Mouse (Mus musculus): ENCODE measurements around the gene Tceal7.

Gene Tceal7

GRCm38 (mm10) chrX:136249671-136250070, 35.1 kb downstream of the Tceal7 start:
- DNase-seq: no peak

- no peak for DNase-seq
Observed at GRCm38 (mm10) chrX:136252023-136252729, 37.6 kb downstream of the Tceal7 start.

- DNase-seq: no peak
Observed at GRCm38 (mm10) chrX:136267720-136268119, 53.1 kb downstream of the Tceal7 start.

GRCm38 (mm10) chrX:136268173-136268572, 53.6 kb downstream of the Tceal7 start:
- no peak for DNase-seq

- peak; percentile 61 for DNase-seq
Observed at GRCm38 (mm10) chrX:136269743-136270392, 55.3 kb downstream of the Tceal7 start, which contains the start of gene Bex3. Bex3 (plus strand) TSS chrX:136270253.

- peak; percentile 19 for DNase-seq
Observed at GRCm38 (mm10) chrX:136270393-136271111, 56.0 kb downstream of the Tceal7 start.

GRCm38 (mm10) chrX:136274542-136274941, 60.0 kb downstream of the Tceal7 start:
- DNase-seq: no peak

GRCm38 (mm10) chrX:136275386-136275785, 60.8 kb downstream of the Tceal7 start:
- no peak for DNase-seq

Data from kidney, postnatal 10 days (tissue).